Mouse (Mus musculus): Measurements from ENCODE around the gene Reg3b.
"Not testable (repeated sequence)": the region's sequence is repeated elsewhere in the genome, so short reads cannot be mapped to it uniquely, and the experiment has no call there.

The Reg3b gene

GRCm38 (mm10) chr6:78370357-78370756 is at the start of gene Reg3b:
Gene Reg3b (plus strand): TSS chr6:78370657.
- in situ Hi-C loops (cut with MboI; ENCODE audit: unreplicated experiment in 2 of 2), result no loop called here

DNA sequence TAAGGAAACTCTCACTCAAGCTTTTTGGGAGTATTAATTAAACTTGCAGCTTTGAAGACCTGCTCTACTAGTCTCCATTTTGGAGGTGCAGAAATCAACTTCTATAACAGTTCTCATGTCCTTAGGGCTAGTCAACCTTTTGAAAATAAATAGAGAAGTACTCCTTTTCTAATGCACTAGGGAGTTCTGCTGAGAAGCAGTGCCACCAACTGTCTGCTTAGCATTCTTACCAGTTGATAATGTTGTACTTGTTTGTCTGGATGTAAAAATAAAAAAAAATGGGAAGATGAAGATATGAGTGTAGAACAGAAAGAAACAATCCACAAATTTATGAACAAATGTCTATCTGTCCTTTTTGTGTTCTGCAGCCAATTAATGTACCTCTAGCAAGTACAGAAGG is 42.7 kb upstream of the Reg3b start:
- in situ Hi-C loops (cut with MboI; ENCODE audit: unreplicated experiment in 2 of 2), result no loop called here

- in situ Hi-C loops (cut with MboI; ENCODE audit: unreplicated experiment in 2 of 2), result no loop called here
Observed at GRCm38 (mm10) chr6:78329166-78329565, 41.3 kb upstream of the Reg3b start.

DNA sequence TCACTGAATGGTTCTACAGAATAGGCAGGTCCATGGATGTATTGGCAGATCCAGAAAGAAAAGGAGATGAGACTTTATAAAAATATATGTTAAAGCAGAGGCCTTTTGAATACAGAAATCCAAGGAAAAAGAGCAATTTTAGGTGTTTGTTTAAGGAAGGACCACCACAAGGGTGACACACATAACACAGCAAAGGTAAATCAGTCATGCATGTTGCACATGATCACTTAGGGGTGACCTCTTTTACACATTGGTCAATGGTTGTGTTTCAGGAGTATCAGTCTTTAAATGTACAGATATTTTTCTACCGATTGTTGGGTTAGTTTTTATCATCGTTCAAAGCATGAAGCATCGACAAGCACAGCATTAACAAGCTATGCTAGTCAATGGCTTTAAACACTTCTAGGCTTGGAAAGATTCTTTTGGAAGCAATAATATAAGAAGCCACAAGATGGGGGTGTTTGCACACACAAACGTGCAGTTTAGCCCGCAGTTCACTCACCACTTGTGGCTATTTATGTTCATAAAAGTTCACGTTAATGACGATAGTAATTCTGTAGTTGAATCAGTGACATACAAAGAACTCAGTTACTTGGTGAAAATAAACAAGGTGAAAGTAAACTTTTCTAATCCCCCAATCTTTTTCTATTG is 38.4 kb upstream of the Reg3b start:
- in situ Hi-C loops (cut with MboI; ENCODE audit: unreplicated experiment in 2 of 2), result no loop called here

DNA sequence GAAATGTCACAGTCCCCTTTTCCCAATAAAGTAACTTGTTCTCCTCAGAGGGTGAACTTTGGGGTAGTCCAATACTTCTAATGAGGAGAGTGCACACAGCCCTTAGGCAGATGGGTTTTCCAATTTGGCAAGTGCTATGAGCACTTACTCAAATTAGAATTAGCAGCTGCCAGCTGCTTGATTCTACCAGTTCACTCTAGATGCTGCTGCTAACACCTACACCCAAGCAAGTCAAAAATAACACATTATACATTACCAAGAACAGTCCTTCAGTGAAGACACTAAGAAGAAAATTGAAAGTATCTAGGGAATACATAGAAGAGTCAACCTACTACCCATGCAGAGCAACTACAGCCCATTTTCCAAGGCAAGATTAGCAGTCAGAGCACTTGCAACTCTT is 30.2 kb upstream of the Reg3b start:
- in situ Hi-C loops (cut with MboI; ENCODE audit: unreplicated experiment in 2 of 2), result no loop called here

GRCm38 (mm10) chr6:78341689-78342088 is 28.8 kb upstream of the Reg3b start:
- in situ Hi-C loops (cut with MboI; ENCODE audit: unreplicated experiment in 2 of 2), result no loop called here

DNA sequence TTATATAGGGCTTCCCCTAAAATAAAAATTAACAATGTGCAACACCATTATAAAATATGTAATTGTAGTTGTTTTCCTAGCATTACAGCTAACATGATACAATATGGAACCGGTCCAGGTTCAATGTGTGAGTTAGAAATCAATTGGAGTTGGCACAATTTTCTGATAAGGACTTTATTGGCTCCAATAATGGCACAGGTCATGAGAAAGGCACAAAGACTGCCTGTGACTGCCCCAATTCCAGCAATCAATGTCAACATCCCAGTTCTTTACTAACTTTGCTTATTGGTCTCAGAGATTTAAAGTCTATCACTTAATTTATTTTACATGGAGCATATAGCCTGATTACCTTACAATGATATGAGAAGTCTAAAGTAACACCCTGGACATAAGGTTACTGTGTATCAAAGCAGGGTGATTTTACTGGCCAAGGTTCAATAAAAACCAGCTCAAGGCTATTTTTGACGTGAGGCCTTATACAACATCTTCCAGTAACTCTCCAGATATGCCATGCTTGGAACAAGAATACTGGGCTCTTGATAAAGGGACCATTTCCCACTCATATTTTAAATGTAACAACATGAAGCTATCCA is 8.4 kb upstream of the Reg3b start:
- in situ Hi-C loops (cut with MboI; ENCODE audit: unreplicated experiment in 2 of 2), result no loop called here

DNA sequence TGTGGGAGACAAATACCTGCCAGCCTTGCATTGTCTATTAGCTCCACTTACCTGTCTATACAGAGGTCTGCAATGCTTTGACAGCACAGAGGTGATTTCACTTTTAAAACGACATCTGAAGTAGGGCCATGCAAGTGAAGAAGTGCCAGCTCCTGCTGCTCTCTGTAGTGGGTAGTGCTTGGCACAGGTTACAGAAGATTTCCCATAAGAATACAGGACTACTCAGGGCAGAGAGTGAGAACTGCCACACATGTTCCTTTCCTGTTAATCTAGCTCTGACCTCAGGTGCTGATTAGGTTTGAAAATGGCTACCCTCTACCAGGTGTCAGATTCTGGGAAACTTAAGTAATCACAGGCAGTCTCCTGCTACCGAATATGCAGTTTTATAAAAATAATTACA is 8.3 kb downstream of the Reg3b start, which contains the start of gene Reg3d:
Gene Reg3d (minus strand): TSS at position 101 of the 400 bp plus-strand sequence.
- in situ Hi-C loops (cut with MboI; ENCODE audit: unreplicated experiment in 2 of 2), result no loop called here

DNA sequence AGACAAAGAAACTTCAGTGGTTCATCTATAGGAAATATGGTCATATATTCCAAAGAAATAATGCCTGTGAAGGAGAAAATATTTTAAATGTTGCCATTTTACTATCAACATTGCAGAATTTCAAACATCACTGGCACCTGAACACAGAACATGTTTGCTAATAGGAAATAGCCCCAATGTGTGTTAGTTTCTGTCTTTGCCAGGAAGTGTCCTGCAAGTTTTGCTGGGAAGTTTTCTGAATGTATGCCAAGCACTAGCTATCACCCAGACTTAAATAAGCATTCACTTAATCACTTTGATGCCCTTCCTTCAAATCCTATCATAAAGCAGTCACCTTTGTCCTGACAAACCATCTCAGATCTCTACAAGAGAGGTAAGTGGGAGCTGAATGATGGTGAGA is 10.0 kb downstream of the Reg3b start, which contains the start of gene Reg3a:
Gene Reg3a (plus strand): TSS at position 301 of the 400 bp plus-strand sequence.
- in situ Hi-C loops (cut with MboI; ENCODE audit: unreplicated experiment in 2 of 2), result no loop called here

GRCm38 (mm10) chr6:78385609-78386008 is 15.2 kb downstream of the Reg3b start:
- in situ Hi-C loops (cut with MboI; ENCODE audit: unreplicated experiment in 2 of 2), result no loop called here

DNA sequence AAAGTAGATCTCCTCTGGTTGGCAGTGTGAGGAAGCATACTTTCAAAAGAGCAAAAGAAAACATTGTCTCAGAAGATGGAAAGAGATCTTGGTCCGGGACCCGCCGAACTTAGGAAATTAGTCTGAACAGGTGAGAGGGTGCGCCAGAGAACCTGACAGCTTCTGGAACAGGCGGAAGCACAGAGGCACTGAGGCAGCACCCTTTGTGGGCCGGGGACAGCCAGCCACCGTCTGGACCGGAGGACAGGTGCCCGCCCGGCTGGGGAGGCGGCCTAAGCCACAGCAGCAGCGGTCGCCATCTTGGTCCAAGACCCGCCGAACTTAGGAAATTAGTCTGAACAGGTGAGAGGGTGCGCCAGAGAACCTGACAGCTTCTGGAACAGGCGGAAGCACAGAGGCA is 24.9 kb downstream of the Reg3b start, which contains the start of gene Reg2:
Gene Reg2 (plus strand): TSS at position 301 of the 400 bp plus-strand sequence.
- in situ Hi-C loops (cut with MboI; ENCODE audit: unreplicated experiment in 2 of 2), result not testable (repeated sequence)

- in situ Hi-C loops (cut with MboI; ENCODE audit: unreplicated experiment in 2 of 2), result not testable (repeated sequence)
Observed at GRCm38 (mm10) chr6:78422411-78422810, 52.0 kb downstream of the Reg3b start, which contains the start of gene Reg1. Gene Reg1 (plus strand): TSS chr6:78422711.
